Mouse (Mus musculus): Measurements from ENCODE around the gene Abhd14b.
"Not testable (repeated sequence)": the region's sequence is repeated elsewhere in the genome, so short reads cannot be mapped to it uniquely, and the experiment has no call there.

Abhd14b gene

DNA sequence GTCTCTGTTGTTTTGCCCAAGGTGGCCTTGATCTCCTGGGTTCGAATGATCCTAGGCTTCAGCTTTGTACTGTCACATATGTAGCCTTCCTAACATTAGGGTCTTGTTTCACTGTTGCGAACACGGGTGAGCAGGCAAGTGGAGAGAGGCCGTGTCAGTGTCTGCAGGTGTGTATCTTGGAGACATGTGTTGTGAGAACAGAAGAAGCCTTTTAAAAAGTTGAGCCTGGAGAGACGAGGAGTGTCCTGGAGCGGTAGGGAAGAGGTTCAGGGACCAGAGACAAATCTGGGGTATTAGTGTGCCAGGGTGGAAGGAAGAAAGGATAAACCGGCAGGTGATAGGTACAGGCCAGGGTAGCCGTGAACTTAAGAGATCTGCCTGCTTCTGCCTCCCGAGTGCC, 30.8 kb downstream of the Abhd14b start:
- no peak for DNase-seq

GRCm38 (mm10) chr9:106480541-106480940, 33.3 kb downstream of the Abhd14b start:
- DNase-seq = no peak

DNA sequence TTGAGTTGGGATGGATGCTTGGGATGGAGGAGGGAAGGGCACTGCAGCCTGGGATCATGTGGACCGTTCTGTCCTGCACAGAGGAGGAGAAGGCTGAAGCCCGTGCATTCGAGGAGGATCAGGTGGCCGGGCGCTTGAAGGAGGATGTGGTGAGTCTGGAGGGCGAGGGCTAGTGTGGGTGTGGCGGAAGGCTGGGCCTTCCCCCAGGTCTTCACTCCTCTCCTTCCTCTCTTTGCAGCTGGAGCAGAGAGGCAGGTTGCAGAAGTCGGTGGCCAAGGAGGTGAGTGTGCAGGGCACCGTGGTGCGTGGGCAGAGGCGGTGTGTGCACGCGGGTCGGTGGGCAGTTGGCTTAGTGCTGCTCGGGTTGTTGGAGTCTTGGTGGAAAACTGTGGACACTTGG, 33.8 kb downstream of the Abhd14b start:
- no peak for DNase-seq

DNA sequence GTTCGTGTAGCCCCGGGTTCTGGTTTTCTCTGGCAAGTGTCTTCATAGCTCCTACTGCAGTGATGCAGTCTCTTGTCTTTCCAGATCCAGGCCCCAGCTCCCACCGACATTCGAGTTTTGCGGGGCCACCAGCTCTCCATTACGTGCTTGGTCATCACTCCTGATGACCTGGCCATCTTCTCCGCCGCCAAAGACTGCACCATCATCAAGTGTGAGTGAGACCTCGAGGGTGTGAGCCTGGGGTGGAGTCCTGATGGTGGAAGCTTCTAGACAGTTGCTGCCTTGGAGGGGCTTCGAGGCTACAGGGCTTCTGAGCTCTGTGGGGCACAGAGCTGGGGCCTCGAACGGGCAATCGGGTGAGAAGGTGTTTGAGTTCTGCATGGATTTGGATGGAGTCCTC, 34.4 kb downstream of the Abhd14b start:
- DNase-seq = no peak

- no peak for DNase-seq
Measured at GRCm38 (mm10) chr9:106482578-106483115, 35.4 kb downstream of the Abhd14b start.

- no peak for DNase-seq
Measured at GRCm38 (mm10) chr9:106483136-106483535, 35.9 kb downstream of the Abhd14b start.

- DNase-seq = no peak
Measured at GRCm38 (mm10) chr9:106483606-106484005, 36.3 kb downstream of the Abhd14b start.

DNA sequence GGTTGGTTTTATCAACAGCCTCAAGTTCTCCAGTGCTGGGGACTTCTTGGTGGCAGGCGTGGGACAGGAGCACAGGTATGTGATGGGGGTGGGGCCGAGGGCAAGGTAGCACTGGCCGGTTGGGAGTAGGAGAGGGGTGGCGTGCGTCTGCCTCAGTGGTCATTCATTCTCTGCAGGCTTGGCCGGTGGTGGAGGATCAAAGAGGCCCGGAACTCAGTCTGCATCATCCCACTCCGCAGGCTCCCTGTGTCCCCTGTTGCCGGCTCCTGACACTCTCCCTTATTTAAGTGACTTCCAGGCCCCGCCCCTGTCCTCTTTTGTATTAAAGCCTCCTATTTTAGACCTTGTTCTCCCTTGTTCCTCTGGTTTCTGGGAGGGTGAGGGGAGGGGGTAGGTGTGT, 37.8 kb downstream of the Abhd14b start:
- no peak for DNase-seq

- not testable (repeated sequence) for DNase-seq
Measured at GRCm38 (mm10) chr9:106487602-106488001, 40.3 kb downstream of the Abhd14b start.

DNA sequence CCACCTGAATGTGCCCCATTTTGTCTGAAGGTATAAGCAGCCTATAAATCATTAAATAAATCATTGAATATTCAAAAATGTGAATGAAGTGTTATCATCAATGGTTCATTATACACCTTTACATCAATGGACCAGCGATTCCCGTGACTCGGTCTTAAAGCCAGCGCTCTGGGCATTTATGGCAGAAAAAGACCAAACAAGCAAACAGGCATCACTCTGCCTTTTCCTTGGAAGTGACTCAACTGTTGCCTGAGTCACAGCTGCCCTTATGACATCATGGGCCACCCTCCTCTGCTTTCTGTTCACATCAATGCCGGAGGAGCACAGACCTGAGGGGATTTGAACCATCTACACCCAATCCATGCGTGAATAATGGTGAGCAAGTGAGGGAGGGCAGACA, 52.4 kb downstream of the Abhd14b start, which contains the start of gene Iqcf1:
Gene Iqcf1, plus strand, starts transcription at position 301 of the 400 bp plus-strand sequence.
- no peak for DNase-seq

GRCm38 (mm10) chr9:106501846-106502245, 54.6 kb downstream of the Abhd14b start:
- DNase-seq = no peak
